Mouse (Mus musculus): ENCODE measurements around the gene Gm16430.
"Not testable (repeated sequence)": the region's sequence is repeated elsewhere in the genome, so short reads cannot be mapped to it uniquely, and the experiment has no call there.

Gene Gm16430

GRCm38 (mm10) chrX:54621911-54622310 lies at the start of gene Gm16430:
Gene Gm16430, plus strand, starts transcription at chrX:54622211.
- not testable (repeated sequence) for DNase-seq (ENCODE audit: low spot score in 2 of 2)
